Mouse (Mus musculus) thymus, adult 18-20 months (tissue): ENCODE measurements at regions not wholly inside any gene's neighbourhood (a gene's known extent, or its start where the extent isn't known, plus 50 kb on each side); places are given as distances from the start of the nearest gene placed in this dataset.

Experiments
- DNase-seq, 2 experiments: peaks; one replicate each; pipeline ENCODE4 v3.0.0; 2022; ENCODE audit warnings: mixed read lengths in 2 of 2

- no peak for DNase-seq
These were observed 53.7 kb upstream of the Ank start for GRCm38 (mm10) chr15:27412761-27413160.

GRCm38 (mm10) chr15:27413486-27413885 lies 53.0 kb upstream of the Ank start:
- no peak for DNase-seq

DNA sequence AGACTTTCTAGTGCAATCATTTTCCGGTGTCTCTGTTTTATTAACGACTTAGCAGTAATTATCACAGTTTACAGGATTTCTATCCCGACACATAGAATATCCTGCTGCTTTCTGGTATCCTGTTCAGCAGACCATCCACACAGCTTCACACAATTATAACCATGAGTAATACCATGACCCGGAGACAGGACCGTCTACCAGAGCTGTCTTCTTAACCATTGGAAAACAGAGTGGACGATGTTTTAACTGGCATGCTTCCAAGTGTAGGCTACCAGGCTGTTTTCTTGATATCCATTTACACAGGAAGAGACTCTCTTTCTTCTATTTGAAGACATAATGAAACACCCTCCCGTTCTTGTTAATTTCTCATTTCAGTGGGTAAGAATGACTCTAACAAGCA lies 51.7 kb upstream of the Ank start:
- DNase-seq, result no peak
